Mouse (Mus musculus): ENCODE measurements around the gene Il11ra1. TPM values are rescaled to one million over a fixed set of nuclear protein-coding genes. Genes with fewer than 3 reads are reported as not detected.

Gene Il11ra1
- polyA plus RNA-seq, 1 experiment from 2014 or later: 317 TPM

GRCm38 (mm10) chr4:41739260-41739659, 39.5 kb downstream of the Il11ra1 start:
- Histone ChIP-seq H3K4me2 (ENCODE audit: low read depth, low read length) (peak overlapping the region; percentile 92; the same call in 1 of the 2 replicates), H3K36me3 (ENCODE audit: control insufficient read depth, insufficient read depth, low read length) (peaks cover 9% of the 10 kb centered on the region; the same call in 1 of the 2 replicates), H3K9me3 (ENCODE audit: control insufficient read depth, low read length) (0 out of 2 replicates have a peak, but pooled peaks cover 5% of the 10 kb centered on the region), H3K27me3 (replicated peaks; ENCODE audit: control insufficient read depth, insufficient read depth, low read length) (no peaks in the 10 kb centered on the region), H3K4me3 (ENCODE audit: low read depth, low read length) (peak overlapping the region; percentile 80; the same call in 1 of the 2 replicates), H3K27ac (replicated peaks; ENCODE audit: low read depth, low read length) (no peak overlapping the region), H3K4me1 (ENCODE audit: control insufficient read depth, insufficient read depth, low read length) (peaks cover 9% of the 10 kb centered on the region; the same call in 1 of the 2 replicates), H3K9ac (ENCODE audit: low read depth, low read length) (no peak overlapping the region)
- ATAC-seq (ENCODE audit: low read depth) (no peak), DNase-seq (ENCODE audit: low spot score) (no peak)
- WGBS: 94% methylated on average over 13 of the region's 13 CpGs

- DNase-seq (ENCODE audit: low spot score) (peak; percentile 50), ATAC-seq (ENCODE audit: low read depth) (peak; percentile 81)
- Histone ChIP-seq H3K36me3 (ENCODE audit: control insufficient read depth, insufficient read depth, low read length) (peaks cover 9% of the 10 kb centered on the region; the same call in 1 of the 2 replicates), H3K9ac (ENCODE audit: low read depth, low read length) (peak overlapping the region; percentile 78), H3K4me1 (ENCODE audit: control insufficient read depth, insufficient read depth, low read length) (peaks cover 9% of the 10 kb centered on the region; the same call in 1 of the 2 replicates), H3K9me3 (ENCODE audit: control insufficient read depth, low read length) (0 out of 2 replicates have a peak, but pooled peaks cover 1% of the 10 kb centered on the region), H3K27ac (replicated peaks; ENCODE audit: low read depth, low read length) (peak overlapping the region; percentile 84), H3K4me2 (ENCODE audit: low read depth, low read length) (peak overlapping the region; percentile 92), H3K4me3 (ENCODE audit: low read depth, low read length) (peak overlapping the region; percentile 80), H3K27me3 (replicated peaks; ENCODE audit: control insufficient read depth, insufficient read depth, low read length) (no peaks in the 10 kb centered on the region)
- WGBS: 1% methylated on average over 38 of the region's 48 CpGs
These were observed 40.8 kb downstream of the Il11ra1 start for GRCm38 (mm10) chr4:41740380-41741157.

DNA sequence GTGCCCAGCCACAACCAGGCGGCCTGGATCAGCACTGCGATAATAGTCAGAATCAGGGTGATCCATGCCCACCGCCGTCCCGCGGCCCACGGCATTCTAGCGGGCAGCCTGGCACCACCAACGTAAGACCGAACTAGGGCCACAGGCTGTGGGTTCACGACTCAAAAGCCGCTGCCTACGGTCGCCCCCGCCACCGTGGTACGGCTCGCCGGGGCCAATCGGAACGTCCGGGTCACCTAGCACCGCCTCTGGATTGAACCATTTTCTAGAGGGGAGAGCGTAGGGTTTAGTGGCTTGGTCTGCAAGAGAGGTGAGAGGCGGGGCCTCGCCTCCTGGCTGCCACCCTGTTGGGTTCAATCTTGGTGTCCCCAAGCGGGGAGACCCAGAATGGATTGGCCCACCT, 41.4 kb downstream of the Il11ra1 start:
- peak; percentile 98 for ATAC-seq (ENCODE audit: low read depth)
- Histone ChIP-seq H3K4me2 (ENCODE audit: low read depth, low read length) (peak overlapping the region; percentile 92), H3K27me3 (replicated peaks; ENCODE audit: control insufficient read depth, insufficient read depth, low read length) (no peaks in the 10 kb centered on the region), H3K27ac (replicated peaks; ENCODE audit: low read depth, low read length) (peak overlapping the region; percentile 84), H3K4me1 (ENCODE audit: control insufficient read depth, insufficient read depth, low read length) (peaks cover 9% of the 10 kb centered on the region; the same call in 1 of the 2 replicates), H3K4me3 (ENCODE audit: low read depth, low read length) (peak overlapping the region; percentile 80), H3K9me3 (ENCODE audit: control insufficient read depth, low read length) (0 out of 2 replicates have a peak, but pooled peaks cover 6% of the 10 kb centered on the region), H3K36me3 (ENCODE audit: control insufficient read depth, insufficient read depth, low read length) (peaks cover 9% of the 10 kb centered on the region; the same call in 1 of the 2 replicates), H3K9ac (ENCODE audit: low read depth, low read length) (peak overlapping the region; percentile 78)
- under 1% methylated on average over 26 of the region's 27 CpGs for WGBS
- peak; percentile 97 for DNase-seq (ENCODE audit: low spot score)

GRCm38 (mm10) chr4:41744131-41744530, 44.3 kb downstream of the Il11ra1 start:
- ATAC-seq (ENCODE audit: low read depth): no peak
- H3K4me1 ChIP-seq (ENCODE audit: control insufficient read depth, insufficient read depth, low read length): peaks cover 9% of the 10 kb centered on the region; the same call in 1 of the 2 replicates
- H3K27me3 ChIP-seq (replicated peaks; ENCODE audit: control insufficient read depth, insufficient read depth, low read length): no peaks in the 10 kb centered on the region
- H3K9me3 ChIP-seq (ENCODE audit: control insufficient read depth, low read length): peaks cover 14% of the 10 kb centered on the region; the same call in 1 of the 2 replicates
- H3K36me3 ChIP-seq (ENCODE audit: control insufficient read depth, insufficient read depth, low read length): 0 out of 2 replicates have a peak, but pooled peaks cover 3% of the 10 kb centered on the region
- H3K27ac ChIP-seq (replicated peaks; ENCODE audit: low read depth, low read length): no peak overlapping the region
- no peak for DNase-seq (ENCODE audit: low spot score)
- WGBS: 80% methylated on average over 2 of the region's 2 CpGs
- H3K4me2 ChIP-seq (ENCODE audit: low read depth, low read length): no peak overlapping the region
- no peak overlapping the region for H3K4me3 ChIP-seq (ENCODE audit: low read depth, low read length)
- H3K9ac ChIP-seq (ENCODE audit: low read depth, low read length): no peak overlapping the region

- ATAC-seq (ENCODE audit: low read depth): no peak
- 67% methylated on average over 1 of the region's 1 CpGs for WGBS
- DNase-seq (ENCODE audit: low spot score): no peak
These were observed 45.2 kb downstream of the Il11ra1 start for GRCm38 (mm10) chr4:41745021-41745420.

DNA sequence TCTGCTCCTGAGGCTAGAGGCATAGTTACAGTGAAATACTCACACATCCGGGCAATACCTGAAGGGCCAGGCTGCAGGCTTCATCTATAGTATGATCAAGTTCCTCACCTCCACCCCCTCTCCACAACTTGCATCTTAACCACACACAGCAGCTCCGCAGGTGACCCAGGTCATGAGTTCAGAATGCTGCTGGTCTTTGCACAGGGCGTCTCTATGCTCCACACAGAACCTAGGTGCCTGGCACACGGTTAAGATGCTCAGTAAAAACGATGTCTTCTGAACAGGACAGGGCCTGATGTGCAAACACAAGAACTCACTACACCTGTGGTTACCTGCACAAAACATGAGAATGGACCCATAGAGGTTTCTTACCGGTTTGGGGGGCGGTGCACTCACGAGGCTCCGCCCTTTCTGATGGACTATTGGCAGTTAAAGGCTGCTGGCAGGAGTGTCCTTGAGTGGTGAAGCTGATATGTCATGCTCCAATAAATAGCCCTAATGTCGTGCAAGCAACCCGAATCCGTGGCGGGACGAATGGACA, 55.1 kb downstream of the Il11ra1 start, which contains the start of gene Galt:
Galt (plus strand) TSS at position 432 of the 541 bp plus-strand sequence.
- DNase-seq (ENCODE audit: low spot score) (peak; percentile 61), ATAC-seq (ENCODE audit: low read depth) (peak; percentile 68)
- H3K9me3 ChIP-seq (ENCODE audit: control insufficient read depth, low read length): no peaks in the 10 kb centered on the region
- no peaks in the 10 kb centered on the region for H3K27me3 ChIP-seq (replicated peaks; ENCODE audit: control insufficient read depth, insufficient read depth, low read length)
- peaks cover 5% of the 10 kb centered on the region for H3K4me1 ChIP-seq (ENCODE audit: control insufficient read depth, insufficient read depth, low read length)
- peak within 1 kb of the TSS; percentile 79 for H3K4me3 ChIP-seq (ENCODE audit: low read depth, low read length)
- 14% methylated on average over 14 of the region's 14 CpGs for WGBS
- H3K9ac ChIP-seq (ENCODE audit: low read depth, low read length): peak within 1 kb of the TSS; percentile 82
- H3K27ac ChIP-seq (replicated peaks; ENCODE audit: low read depth, low read length): peak within 1 kb of the TSS; percentile 89
- H3K4me2 ChIP-seq (ENCODE audit: low read depth, low read length): peak within 1 kb of the TSS; percentile 93
- H3K36me3 ChIP-seq (ENCODE audit: control insufficient read depth, insufficient read depth, low read length): 0 out of 2 replicates have a peak, but pooled peaks cover 6% of the 10 kb centered on the region

More at GRCm38 (mm10) chr4:41745021-41745420, 45.2 kb downstream of the Il11ra1 start:
- Histone ChIP-seq H3K4me1 (ENCODE audit: control insufficient read depth, insufficient read depth, low read length) (0 out of 2 replicates have a peak, but pooled peaks cover 3% of the 10 kb centered on the region), H3K9me3 (ENCODE audit: control insufficient read depth, low read length) (peaks cover 14% of the 10 kb centered on the region; the same call in 1 of the 2 replicates), H3K4me2 (ENCODE audit: low read depth, low read length) (no peak overlapping the region), H3K4me3 (ENCODE audit: low read depth, low read length) (no peak overlapping the region), H3K36me3 (ENCODE audit: control insufficient read depth, insufficient read depth, low read length) (no peaks in the 10 kb centered on the region), H3K27me3 (replicated peaks; ENCODE audit: control insufficient read depth, insufficient read depth, low read length) (no peaks in the 10 kb centered on the region), H3K9ac (ENCODE audit: low read depth, low read length) (no peak overlapping the region), H3K27ac (replicated peaks; ENCODE audit: low read depth, low read length) (no peak overlapping the region)

DNA sequence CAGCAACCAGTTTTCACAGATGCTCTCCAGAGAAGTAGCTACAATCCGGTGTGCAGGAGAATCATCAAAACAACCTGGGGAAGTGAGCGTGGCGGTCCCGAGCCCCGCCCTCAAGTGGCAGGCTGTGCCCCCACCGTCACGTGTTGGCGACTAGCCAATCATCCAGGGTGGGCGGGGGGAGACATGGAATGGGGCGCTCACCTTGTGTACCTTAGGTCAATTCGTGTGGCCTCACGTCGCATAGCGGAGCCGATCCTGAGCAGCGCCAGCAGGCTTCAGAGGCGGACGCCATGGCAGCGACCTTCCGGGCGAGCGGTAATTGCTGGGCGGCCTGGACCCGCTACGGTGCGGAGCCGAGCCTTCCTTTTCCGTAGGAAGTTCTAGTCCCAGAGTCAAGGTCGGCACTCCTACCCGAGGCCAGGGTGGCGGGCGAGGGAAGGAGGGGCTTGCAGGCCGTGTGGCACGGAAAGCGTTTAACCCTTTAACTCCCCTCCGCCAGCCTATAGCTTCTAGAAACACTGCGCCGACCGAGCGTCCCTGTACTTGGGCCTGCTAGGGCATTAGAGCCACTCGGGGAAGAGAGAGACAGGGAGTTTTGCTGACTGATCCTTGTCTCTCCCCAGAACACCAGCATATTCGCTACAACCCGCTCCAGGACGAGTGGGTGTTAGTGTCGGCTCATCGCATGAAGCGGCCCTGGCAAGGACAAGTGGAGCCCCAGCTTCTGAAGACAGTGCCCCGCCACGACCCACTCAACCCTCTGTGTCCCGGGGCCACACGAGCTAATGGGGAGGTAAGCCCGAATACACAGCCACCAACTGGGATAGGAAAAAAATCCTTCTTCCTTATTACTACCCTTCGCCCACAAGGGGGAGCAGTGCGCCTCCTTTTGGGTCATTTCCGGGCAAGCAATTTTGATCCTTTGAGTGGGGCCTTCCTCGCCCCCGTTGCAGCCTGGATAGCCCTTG, 55.8 kb downstream of the Il11ra1 start, which contains the start of gene Sigmar1:
Sigmar1 (minus strand) TSS at position 820 of the 968 bp plus-strand sequence.
- H3K4me2 ChIP-seq (ENCODE audit: low read depth, low read length): peak within 1 kb of the TSS; percentile 93
- under 1% methylated on average over 48 of the region's 57 CpGs for WGBS
- H3K36me3 ChIP-seq (ENCODE audit: control insufficient read depth, insufficient read depth, low read length): 0 out of 2 replicates have a peak, but pooled peaks cover 6% of the 10 kb centered on the region
- H3K4me1 ChIP-seq (ENCODE audit: control insufficient read depth, insufficient read depth, low read length): peaks cover 8% of the 10 kb centered on the region
- H3K27me3 ChIP-seq (replicated peaks; ENCODE audit: control insufficient read depth, insufficient read depth, low read length): no peaks in the 10 kb centered on the region
- H3K9ac ChIP-seq (ENCODE audit: low read depth, low read length): peak within 1 kb of the TSS; percentile 82
- H3K27ac ChIP-seq (replicated peaks; ENCODE audit: low read depth, low read length): peak within 1 kb of the TSS; percentile 89
- DNase-seq (ENCODE audit: low spot score) (peak; percentile 89), ATAC-seq (ENCODE audit: low read depth) (peak; percentile 74)
- peak within 1 kb of the TSS; percentile 79 for H3K4me3 ChIP-seq (ENCODE audit: low read depth, low read length)
- H3K9me3 ChIP-seq (ENCODE audit: control insufficient read depth, low read length): no peaks in the 10 kb centered on the region
